Mouse (Mus musculus) thymus, postnatal 0 days (tissue): Measurements from ENCODE around the gene Zfp652. TPM values are rescaled to one million over a fixed set of nuclear protein-coding genes. Genes with fewer than 3 reads are reported as not detected.
A peak's percentile ranks its signal among the peaks of the same experiment; 100 is the strongest.

Experiments
- DNase-seq: peaks from one replicate; pipeline ENCODE4 v3.0.0-alpha.2; 2015; ENCODE audit warnings: low spot score
- polyA plus RNA-seq: library from polyadenylated mRNA; unstranded; fragments of >200 nt; fragmentation: Nextera tagmentation; extraction: Ambion mirVana; gene quantifications from 2 replicates; pipeline ENCODE4 v1.2.1, GENCODE M21; 2015

Gene Zfp652
- polyA plus RNA-seq, 1 experiment from 2014 or later = 14.9 TPM

- DNase-seq = no peak
These were observed 93.1 kb downstream of the Zfp652 start for GRCm38 (mm10) chr11:95805527-95805926.

GRCm38 (mm10) chr11:95807884-95808283 is 95.4 kb downstream of the Zfp652 start:
- no peak for DNase-seq

GRCm38 (mm10) chr11:95808448-95809011 is 96.1 kb downstream of the Zfp652 start:
- DNase-seq = no peak

GRCm38 (mm10) chr11:95809603-95810002 is 97.1 kb downstream of the Zfp652 start:
- no peak for DNase-seq

GRCm38 (mm10) chr11:95810828-95811227 is 98.4 kb downstream of the Zfp652 start:
- DNase-seq = no peak

GRCm38 (mm10) chr11:95811741-95812140 is 99.3 kb downstream of the Zfp652 start:
- DNase-seq = no peak

- DNase-seq = no peak
These were observed 99.8 kb downstream of the Zfp652 start for GRCm38 (mm10) chr11:95812224-95812623.

GRCm38 (mm10) chr11:95814101-95814500 is 101.6 kb downstream of the Zfp652 start:
- DNase-seq = no peak

GRCm38 (mm10) chr11:95814857-95815256 is 102.4 kb downstream of the Zfp652 start:
- DNase-seq = no peak

- DNase-seq = no peak
These were observed 102.9 kb downstream of the Zfp652 start for GRCm38 (mm10) chr11:95815412-95815811.

- no peak for DNase-seq
These were observed 106.7 kb downstream of the Zfp652 start for GRCm38 (mm10) chr11:95819138-95819537.

- DNase-seq = no peak
These were observed 109.0 kb downstream of the Zfp652 start for GRCm38 (mm10) chr11:95821511-95821910.

- no peak for DNase-seq
These were observed 110.0 kb downstream of the Zfp652 start for GRCm38 (mm10) chr11:95822437-95822836.

- DNase-seq = peak; percentile 91
These were observed 111.8 kb downstream of the Zfp652 start, which contains the start of gene Phospho1 for GRCm38 (mm10) chr11:95824071-95824876. TSS of gene Phospho1 (plus strand) at chr11:95824499.

- peak; percentile 32 for DNase-seq
These were observed 112.4 kb downstream of the Zfp652 start for GRCm38 (mm10) chr11:95824877-95825243.

GRCm38 (mm10) chr11:95825625-95826024 is 113.2 kb downstream of the Zfp652 start:
- peak; percentile 15 for DNase-seq

GRCm38 (mm10) chr11:95826317-95827167 is 114.1 kb downstream of the Zfp652 start:
- peak; percentile 5 for DNase-seq

- no peak for DNase-seq
These were observed 114.6 kb downstream of the Zfp652 start for GRCm38 (mm10) chr11:95827168-95827447.

- DNase-seq = peak; percentile 77
These were observed 115.1 kb downstream of the Zfp652 start for GRCm38 (mm10) chr11:95827464-95828085.

GRCm38 (mm10) chr11:95828181-95828964 is 115.9 kb downstream of the Zfp652 start:
- DNase-seq = peak; percentile 53

GRCm38 (mm10) chr11:95829526-95830050 is 117.1 kb downstream of the Zfp652 start:
- DNase-seq = peak; percentile 18
